Mouse (Mus musculus) thymus, adult 2 months (tissue): ENCODE results near the gene Dsel.

Source experiments
- CTCF ChIP-seq: fragments of 200-500 bp; IDR thresholded peaks from 2 replicates; pipeline ENCODE4 v1.5.1; 2012; ENCODE audit warnings: mild to moderate bottlenecking, control low read depth, low read length, moderate library complexity, borderline replicate concordance; ENCODE audit not compliant: control insufficient read depth, poor library complexity, insufficient read depth; ENCODE audit errors: extremely low read depth
- POLR2A ChIP-seq: fragments of 200-500 bp; IDR thresholded peaks from 2 replicates; pipeline ENCODE4 v1.6.1; 2012; ENCODE audit warnings: mild to moderate bottlenecking, low read length, control low read depth, moderate library complexity; ENCODE audit not compliant: control insufficient read depth, poor library complexity, insufficient read depth; ENCODE audit errors: extremely low read depth

DNA sequence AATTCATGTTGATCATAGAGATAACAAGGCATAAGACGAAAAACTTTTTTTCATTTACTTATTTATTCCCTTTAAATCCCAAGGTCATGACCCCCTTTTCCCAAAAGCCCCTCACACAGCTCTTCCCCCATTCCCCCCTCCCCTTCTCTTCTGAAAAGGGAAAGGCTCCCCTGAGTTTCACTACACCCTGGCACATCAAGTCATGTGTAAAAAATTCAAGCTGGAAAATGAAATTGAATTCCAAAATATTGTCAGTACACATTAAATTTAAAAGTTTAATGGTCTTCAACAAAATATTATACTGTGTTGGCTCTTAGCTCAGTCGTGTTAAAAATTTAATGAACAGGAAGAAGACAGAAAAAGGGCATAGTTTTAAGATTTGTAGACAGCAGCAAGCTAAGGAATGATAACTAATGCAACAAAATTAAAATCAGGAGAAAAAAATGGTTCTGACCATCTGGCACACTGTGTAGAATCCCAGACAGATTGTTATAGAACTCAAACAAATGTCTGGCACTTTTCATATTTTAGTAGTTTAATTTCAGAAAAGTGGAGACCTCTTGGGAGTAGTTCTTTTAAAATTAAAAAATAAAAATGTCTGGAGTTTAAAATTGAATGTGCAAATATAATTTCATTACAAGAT is 31.0 kb downstream of the Dsel start:
- TF ChIP-seq CTCF: no peak
- TF ChIP-seq POLR2A: no peak
